Mouse (Mus musculus) embryonic fibroblast, embryonic 13.5 days (primary cell): ENCODE results near the gene Dnaaf5. TPM values are rescaled to one million over a fixed set of nuclear protein-coding genes. Genes with fewer than 3 reads are reported as not detected.

ENCODE experiments used
- H3K27ac ChIP-seq: 2 replicates; pipeline ENCODE4 v1.5.1; 2012; ENCODE audit warnings: low read length, control low read depth, inconsistent platforms; ENCODE audit not compliant: insufficient read depth
- H3K4me1 ChIP-seq: 2 replicates; pipeline ENCODE4 v1.6.1; 2011; ENCODE audit warnings: low read length; ENCODE audit not compliant: control insufficient read depth, insufficient read depth
- H3K4me3 ChIP-seq: 2 replicates; pipeline ENCODE4 v1.5.1; 2011; ENCODE audit warnings: mild to moderate bottlenecking, control low read depth, low read length; ENCODE audit not compliant: insufficient read depth
- CTCF ChIP-seq: IDR thresholded peaks from 2 replicates; pipeline ENCODE4 v1.5.1; 2011; ENCODE audit warnings: mild to moderate bottlenecking, control low read depth, low read length, moderate library complexity, borderline replicate concordance; ENCODE audit not compliant: insufficient read depth
- POLR2A ChIP-seq: IDR thresholded peaks from 2 replicates; pipeline ENCODE4 v1.6.1; 2011; ENCODE audit warnings: low read depth, mild to moderate bottlenecking, control low read depth, low read length, moderate library complexity
- polyA plus RNA-seq: library from polyadenylated mRNA; stranded (reverse); fragments of >200 nt; gene quantifications from 2 replicates; pipeline ENCODE4 v1.2.4, GENCODE M21; 2011; ENCODE audit warnings: low read depth; ENCODE audit not compliant: missing spikeins, insufficient read length

Gene Dnaaf5
- polyA plus RNA-seq, 1 experiment: 8.5 TPM

GRCm38 (mm10) chr5:139183601-139184000 lies 33.6 kb downstream of the Dnaaf5 start:
- Histone ChIP-seq H3K4me1 (no peaks in the 10 kb centered on the region), H3K27ac (no peak overlapping the region), H3K4me3 (no peak overlapping the region)
- TF ChIP-seq CTCF (no peak), POLR2A (no peak)

GRCm38 (mm10) chr5:139184897-139185296 lies 34.9 kb downstream of the Dnaaf5 start:
- TF ChIP-seq POLR2A (no peak), CTCF (no peak)
- Histone ChIP-seq H3K27ac (no peak overlapping the region), H3K4me3 (no peak overlapping the region), H3K4me1 (no peaks in the 10 kb centered on the region)

GRCm38 (mm10) chr5:139189726-139190125 lies 39.7 kb downstream of the Dnaaf5 start:
- H3K4me3 ChIP-seq: no peak overlapping the region
- H3K27ac ChIP-seq: no peak overlapping the region
- no peaks in the 10 kb centered on the region for H3K4me1 ChIP-seq
- no peak for TF ChIP-seq CTCF
- TF ChIP-seq POLR2A: no peak

GRCm38 (mm10) chr5:139190958-139191357 lies 40.9 kb downstream of the Dnaaf5 start:
- no peak overlapping the region for H3K27ac ChIP-seq
- no peak overlapping the region for H3K4me3 ChIP-seq
- TF ChIP-seq POLR2A (no peak), CTCF (no peak)
- no peaks in the 10 kb centered on the region for H3K4me1 ChIP-seq

GRCm38 (mm10) chr5:139198779-139199178 lies 48.8 kb downstream of the Dnaaf5 start:
- Histone ChIP-seq H3K27ac (no peak overlapping the region), H3K4me1 (peaks cover 11% of the 10 kb centered on the region), H3K4me3 (no peak overlapping the region)
- no peak for TF ChIP-seq CTCF

- Histone ChIP-seq H3K27ac (peak overlapping the region; percentile 65), H3K4me1 (peaks cover 11% of the 10 kb centered on the region), H3K4me3 (peak overlapping the region; percentile 65; the same call in 1 of the 2 replicates)
- no peak for TF ChIP-seq CTCF
- no peak for TF ChIP-seq POLR2A
These were observed 49.6 kb downstream of the Dnaaf5 start for GRCm38 (mm10) chr5:139199636-139199994.

- Histone ChIP-seq H3K27ac (peak within 1 kb of the TSS; percentile 65), H3K4me1 (peaks cover 11% of the 10 kb centered on the region), H3K4me3 (peak within 1 kb of the TSS; percentile 69)
- TF ChIP-seq CTCF (no peak), POLR2A (peak; percentile 77)
These were observed 50.2 kb downstream of the Dnaaf5 start, which contains the start of gene Sun1 for GRCm38 (mm10) chr5:139199995-139200769. TSS of gene Sun1 (plus strand) at chr5:139200637.

GRCm38 (mm10) chr5:139200770-139201569 lies 50.9 kb downstream of the Dnaaf5 start:
- no peak overlapping the region for H3K27ac ChIP-seq
- H3K4me1 ChIP-seq: peaks cover 11% of the 10 kb centered on the region
- no peak for TF ChIP-seq CTCF
- peak overlapping the region; percentile 69 for H3K4me3 ChIP-seq

GRCm38 (mm10) chr5:139202127-139202526 lies 52.1 kb downstream of the Dnaaf5 start:
- Histone ChIP-seq H3K4me3 (no peak overlapping the region; the same call in 1 of the 2 replicates), H3K27ac (no peak overlapping the region), H3K4me1 (peaks cover 11% of the 10 kb centered on the region)
- TF ChIP-seq POLR2A (no peak), CTCF (no peak)

GRCm38 (mm10) chr5:139203312-139203711 lies 53.3 kb downstream of the Dnaaf5 start:
- H3K27ac ChIP-seq: no peak overlapping the region
- TF ChIP-seq POLR2A (no peak), CTCF (no peak)
- peaks cover 11% of the 10 kb centered on the region for H3K4me1 ChIP-seq
- no peak overlapping the region for H3K4me3 ChIP-seq
